Mouse (Mus musculus): ENCODE measurements around the gene Ctns. TPM values are rescaled to one million over a fixed set of nuclear protein-coding genes. Genes with fewer than 3 reads are reported as not detected.

The Ctns gene
- 1 to 10 TPM; 7.5 to 10.0 (median 9.6) TPM for total RNA-seq (2022)

GRCm38 (mm10) chr11:73198603-73199229, at the start of gene Ctns:
TSS of gene Ctns (minus strand) at chr11:73199042.
- peak; percentile 91 for DNase-seq (ENCODE audit: low spot score)

DNA sequence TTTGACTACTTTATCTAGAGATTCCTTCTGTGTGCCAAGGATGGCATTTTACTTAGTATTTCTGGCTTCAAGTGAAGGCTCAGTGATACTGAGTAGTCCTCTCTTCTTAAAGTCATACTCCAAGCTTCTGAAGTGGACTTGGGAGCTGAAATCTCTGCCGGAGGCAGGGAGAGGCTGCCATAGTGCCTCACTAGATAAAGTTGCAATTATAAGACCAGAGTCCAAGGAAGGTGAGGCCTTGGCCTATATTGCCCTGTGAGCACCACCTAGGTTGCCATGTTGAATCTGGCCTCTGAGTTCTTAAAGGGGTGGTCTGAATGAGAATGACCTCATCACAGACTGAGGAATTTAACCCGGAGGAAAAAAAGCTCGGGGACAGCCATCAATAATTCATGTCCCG, 43.9 kb upstream of the Ctns start:
- DNase-seq (ENCODE audit: low spot score) = no peak

DNA sequence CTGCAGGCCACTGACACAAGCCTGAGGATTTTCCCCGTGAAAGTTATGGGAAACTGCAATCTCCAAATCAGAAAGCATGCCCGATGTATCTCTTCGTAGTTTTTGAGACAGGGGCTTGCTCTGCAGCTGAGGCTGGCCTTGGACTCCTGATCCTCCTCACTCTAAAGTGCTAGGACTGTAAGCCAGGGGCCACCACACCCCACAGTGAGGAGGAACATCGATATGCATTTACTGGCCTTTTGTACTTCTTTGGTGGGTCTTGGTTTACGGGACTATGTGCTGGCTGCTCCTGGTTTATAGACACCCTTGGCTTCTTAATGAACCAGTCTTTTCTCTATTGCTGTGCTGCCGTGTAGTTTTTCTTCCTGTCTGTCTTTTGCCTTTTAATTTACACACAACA, 43.4 kb upstream of the Ctns start:
- DNase-seq (ENCODE audit: low spot score) = no peak

GRCm38 (mm10) chr11:73236731-73237130, 37.9 kb upstream of the Ctns start:
- DNase-seq (ENCODE audit: low spot score) = no peak

- peak; percentile 89 for DNase-seq (ENCODE audit: low spot score)
These were observed 37.3 kb upstream of the Ctns start for GRCm38 (mm10) chr11:73235990-73236701.

DNA sequence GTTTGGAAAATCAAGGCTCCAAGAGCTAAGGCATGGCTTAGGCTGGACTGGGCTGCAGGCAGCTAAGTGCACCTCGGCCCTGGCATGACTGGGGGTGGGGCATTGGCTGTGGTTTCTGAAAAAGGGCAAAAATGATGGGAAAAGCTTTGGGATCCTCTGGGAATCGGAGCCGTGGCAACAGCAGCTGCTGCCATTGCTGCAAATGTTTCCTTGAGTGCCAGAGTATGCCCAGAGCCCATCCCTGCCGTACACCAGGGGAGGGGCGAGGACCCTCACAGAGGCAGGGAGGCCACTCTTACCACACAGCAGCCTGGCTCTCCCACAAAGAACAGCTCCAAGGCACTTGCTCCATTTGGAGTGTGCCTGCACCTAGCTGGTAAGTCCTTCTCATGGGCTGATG, 35.1 kb upstream of the Ctns start, which contains the start of gene Trpv1:
Gene Trpv1, plus strand, starts transcription at position 301 of the 400 bp plus-strand sequence.
- DNase-seq (ENCODE audit: low spot score) = no peak

DNA sequence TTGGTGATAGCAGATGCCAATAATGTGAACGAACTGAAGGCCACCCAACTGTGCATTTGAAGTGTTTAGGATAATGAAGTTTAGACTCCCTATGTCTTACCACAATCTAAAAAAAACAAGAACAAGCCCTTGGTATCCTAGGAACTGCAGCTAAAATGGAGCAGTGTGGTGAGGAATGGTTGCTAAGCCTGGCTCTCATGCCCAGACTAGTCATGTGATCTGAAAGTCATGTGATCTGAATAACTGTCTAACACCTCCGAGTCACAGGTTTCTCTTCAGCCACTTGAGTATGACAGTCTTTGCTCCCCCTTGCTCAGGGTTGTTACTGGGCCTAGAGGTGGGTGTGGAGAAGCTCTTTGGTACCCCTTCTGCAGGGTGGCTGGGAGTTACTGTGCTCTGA, 33.7 kb upstream of the Ctns start:
- DNase-seq (ENCODE audit: low spot score) = no peak

DNA sequence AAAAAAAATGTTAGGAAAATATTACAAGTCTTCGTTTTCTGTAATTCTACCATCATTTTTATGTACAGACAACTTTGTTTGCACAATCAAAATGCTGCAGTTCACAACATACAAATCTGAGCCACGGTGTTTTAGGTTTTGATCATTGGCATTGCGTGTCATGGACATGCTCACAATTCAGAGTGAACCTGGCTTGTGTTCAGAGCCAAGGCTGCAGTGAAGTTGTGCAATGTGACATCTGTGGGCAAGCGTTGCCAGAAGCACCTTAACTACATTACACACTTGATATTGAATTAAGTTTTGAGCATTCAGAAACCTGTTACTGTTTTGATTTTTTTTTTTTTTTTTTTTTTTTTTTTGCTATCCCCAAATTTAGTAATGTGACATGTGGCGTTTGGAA, 31.2 kb upstream of the Ctns start:
- DNase-seq (ENCODE audit: low spot score) = no peak

DNA sequence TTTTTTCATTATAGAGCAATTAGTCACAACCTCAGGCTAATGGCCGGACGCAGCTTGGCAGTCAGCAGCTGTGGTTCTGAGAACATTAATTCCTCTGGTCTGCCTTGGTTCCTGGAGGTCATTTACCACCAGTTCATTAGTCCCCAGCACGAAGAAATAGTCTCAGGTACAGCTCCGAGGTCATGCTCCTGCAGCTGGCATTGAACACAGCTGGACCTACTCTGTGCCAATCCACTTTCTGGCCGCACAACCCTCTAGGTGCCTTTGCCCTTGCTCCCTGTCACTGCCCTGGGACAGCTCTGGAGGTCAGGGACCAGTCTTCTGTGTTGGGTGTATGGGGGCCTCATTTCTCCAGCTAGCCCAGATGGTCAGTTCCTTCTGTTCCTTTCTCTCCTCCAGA, 30.0 kb upstream of the Ctns start:
- DNase-seq (ENCODE audit: low spot score) = no peak

GRCm38 (mm10) chr11:73225856-73226255, 27.0 kb upstream of the Ctns start:
- DNase-seq (ENCODE audit: low spot score) = no peak

DNA sequence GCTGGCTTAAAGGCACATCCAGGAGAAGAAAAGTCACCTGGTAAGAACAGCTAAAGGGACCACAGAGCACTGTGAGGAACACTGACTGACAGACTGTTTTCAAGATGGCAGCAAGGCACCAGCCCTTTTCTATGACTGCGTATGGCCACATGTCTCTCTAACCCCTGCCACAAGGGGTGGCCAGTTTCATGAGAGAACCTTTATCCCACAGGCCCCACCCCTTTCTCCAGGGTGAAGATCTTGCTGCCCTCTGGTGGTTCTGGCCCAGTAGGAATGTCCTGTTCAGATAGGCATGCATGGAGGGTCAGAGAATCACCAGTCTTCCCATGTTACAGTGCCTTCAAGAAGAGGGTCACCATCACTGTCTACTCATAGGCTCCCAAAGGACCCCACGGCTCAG, 25.1 kb upstream of the Ctns start:
- peak; percentile 28 for DNase-seq (ENCODE audit: low spot score)

- DNase-seq (ENCODE audit: low spot score) = no peak
These were observed 24.0 kb upstream of the Ctns start for GRCm38 (mm10) chr11:73222846-73223245.

DNA sequence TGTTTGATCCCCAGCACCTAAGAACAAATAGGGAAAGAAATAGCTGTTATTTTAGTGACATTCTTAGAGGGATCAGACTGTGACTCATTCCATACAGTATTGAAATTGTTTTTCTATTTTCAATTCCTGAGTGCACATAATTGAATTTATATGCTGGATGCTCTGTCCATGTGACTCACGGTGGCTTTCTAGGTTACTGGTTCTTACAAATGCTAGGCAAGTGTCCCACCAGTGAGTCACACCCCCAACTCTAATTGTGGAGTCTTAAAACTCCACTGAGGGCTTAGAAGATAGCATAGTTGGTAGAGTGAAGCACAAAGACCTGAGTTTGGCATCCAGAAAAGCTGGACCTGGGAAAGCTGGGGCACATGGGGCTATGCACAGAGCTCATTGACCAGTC, 21.8 kb upstream of the Ctns start:
- DNase-seq (ENCODE audit: low spot score) = no peak

DNA sequence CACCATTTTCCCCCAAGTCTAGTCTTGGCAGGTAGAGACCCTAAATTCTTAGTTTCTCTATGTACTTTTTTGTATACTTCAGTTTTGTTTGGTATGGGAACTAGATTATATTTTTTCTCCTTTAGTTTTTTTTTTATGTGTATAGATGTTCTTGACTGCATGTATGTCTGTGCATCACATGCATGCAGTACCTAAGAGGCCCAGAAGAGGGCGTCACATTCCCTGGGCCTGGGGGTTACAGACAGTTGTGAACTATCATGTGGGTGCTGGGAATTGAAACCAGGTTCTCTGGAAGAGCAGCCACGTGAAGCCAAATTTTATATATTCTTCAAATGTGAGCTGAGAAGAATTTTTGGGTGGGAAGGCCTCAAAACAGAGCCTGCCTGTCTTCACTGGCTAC, 20.8 kb upstream of the Ctns start:
- DNase-seq (ENCODE audit: low spot score) = no peak

GRCm38 (mm10) chr11:73213956-73214355, 15.1 kb upstream of the Ctns start:
- no peak for DNase-seq (ENCODE audit: low spot score)

- DNase-seq (ENCODE audit: low spot score) = no peak
These were observed 8.8 kb upstream of the Ctns start for GRCm38 (mm10) chr11:73207621-73208020.

DNA sequence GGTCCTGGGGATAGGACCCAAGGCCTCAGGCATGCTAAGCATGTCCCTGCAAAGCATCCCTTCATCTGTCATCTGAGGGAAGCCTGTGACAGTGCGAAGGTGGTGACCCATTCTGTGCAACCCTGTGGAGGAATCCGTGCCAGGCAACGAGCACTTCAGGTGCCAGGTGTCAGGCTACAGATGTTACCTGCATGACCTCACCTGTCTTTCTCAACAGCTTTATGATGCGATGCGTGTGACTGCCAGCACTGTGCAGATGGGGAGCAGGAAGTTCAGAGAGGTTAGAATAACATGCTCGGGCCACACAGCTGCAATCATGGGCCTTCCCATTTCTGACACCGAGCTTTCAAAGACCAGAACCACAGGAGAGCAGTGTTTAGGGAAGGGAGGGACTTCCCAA, 6.4 kb upstream of the Ctns start:
- DNase-seq (ENCODE audit: low spot score) = no peak

DNA sequence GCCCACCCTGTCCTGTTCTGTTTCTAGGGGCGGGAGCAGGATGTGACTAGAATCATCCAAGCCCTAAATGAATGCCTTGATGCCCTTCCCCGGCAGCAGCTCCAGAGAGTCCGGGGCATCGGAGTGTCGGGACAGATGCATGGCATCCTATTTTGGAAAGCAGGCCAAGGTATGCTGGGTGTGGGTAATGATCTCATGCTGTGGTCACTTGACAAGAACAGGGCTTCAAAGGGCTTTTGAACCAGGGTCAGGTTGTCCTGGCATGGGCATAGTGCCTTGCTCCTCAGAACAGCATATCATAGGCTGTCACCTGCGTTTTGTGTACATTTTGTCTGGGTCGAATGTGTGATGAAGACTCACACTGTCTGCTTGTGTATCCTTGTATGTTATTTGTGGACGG, 5.1 kb upstream of the Ctns start:
- DNase-seq (ENCODE audit: low spot score) = peak; percentile 35

DNA sequence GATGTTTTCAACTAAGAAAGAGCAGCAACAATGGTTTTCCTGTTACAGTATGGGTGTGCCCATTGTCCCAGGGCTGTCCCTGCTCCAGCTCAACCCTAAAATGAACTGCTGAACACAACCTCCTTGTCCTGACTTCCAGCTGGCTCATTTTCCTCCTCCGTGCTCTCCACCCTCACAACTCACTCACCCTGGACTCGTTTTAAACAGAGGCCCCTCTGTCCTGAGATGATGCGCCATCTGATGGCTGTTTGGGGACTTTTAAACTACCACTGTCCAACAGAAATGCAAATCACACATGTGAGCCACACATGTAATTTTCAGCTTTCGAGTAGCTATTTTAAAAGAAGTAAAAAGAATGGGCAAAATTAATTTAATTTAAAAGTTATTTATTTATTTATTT, 2.8 kb upstream of the Ctns start:
- no peak for DNase-seq (ENCODE audit: low spot score)

DNA sequence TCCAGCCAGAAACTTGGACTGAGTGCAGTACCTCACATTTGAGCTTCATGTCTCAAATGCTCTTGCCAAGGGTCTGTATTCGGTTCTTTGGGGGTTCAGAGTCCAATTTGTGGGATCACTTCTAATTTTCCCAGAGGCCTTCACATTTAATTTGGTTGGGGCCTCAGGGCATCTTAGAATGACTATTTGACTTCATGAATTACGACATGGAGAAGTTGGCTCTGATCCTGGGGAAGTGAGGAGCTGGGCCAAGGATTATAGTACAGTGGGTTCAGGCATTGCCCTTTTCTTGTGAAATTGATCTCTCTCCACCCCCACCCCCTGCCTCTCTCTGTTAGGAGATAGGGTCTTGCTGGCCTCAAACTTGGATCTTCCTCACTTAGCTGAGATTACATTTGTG, 2.2 kb upstream of the Ctns start:
- DNase-seq (ENCODE audit: low spot score) = no peak

DNA sequence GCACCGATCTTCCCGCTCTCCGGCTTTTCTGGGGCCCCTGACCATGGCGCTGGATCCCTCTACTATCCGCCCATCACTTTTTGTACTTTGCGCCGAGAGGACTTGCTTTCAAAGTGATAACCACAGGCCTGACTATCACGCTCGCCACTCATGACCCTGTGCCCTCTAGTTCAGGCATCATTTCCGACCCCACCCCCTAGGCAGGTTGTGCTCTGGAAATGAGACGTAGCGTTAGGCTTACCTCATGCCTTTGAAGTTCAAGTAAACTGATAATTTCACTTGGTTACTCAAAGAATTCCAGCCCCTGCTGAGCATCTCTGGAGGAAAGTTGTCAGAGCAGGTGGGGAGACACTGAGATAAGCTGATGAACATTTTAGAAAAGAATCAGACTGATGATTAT, 1.0 kb upstream of the Ctns start:
- no peak for DNase-seq (ENCODE audit: low spot score)

DNA sequence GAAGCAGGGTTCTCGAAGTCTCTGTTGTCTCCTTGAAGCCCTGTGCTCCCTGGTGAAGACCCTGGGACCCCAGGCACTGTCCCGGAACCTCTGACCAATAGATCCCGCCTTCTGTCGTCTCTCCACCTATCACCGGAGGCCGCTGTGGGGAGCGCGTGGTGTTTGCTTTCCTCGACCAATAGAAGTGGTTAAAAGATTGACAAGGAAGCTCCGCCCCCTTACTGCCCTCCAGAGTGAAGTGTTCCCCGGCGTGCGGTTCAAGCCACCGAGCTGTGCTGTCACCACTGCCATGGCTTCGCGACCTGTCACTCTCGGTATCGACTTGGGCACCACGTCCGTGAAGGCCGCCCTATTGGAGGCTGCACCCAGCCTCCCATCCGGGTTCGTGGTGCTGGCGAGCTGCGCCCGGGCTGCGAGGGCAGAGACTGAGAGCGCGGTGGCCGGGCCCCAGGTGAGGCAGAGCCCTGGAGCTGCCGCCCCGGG, 429 bp upstream of the Ctns start, which contains the start of gene Shpk:
Gene Shpk, plus strand, starts transcription at position 231 of the 483 bp plus-strand sequence.
- DNase-seq (ENCODE audit: low spot score) = peak; percentile 96

DNA sequence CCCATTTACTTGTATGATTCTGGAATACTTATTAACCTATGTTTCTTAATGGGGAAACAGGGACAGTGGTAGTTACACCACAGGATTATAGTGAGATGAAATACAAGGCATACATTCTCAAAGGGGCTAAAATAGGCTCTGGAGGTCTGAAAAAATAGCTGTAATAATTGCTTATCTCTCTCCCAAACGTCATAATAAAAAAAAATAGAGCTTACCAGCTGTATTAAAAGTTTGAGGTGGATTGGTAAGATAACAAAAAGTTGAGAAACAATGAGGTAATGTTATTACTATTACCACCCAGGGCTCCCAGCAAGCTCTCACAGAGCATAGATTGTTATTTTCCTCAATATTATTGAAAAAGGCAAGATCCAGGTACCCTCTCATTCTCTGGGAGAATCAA, 652 bp downstream of the Ctns start:
- DNase-seq (ENCODE audit: low spot score) = no peak

Data from heart, adult 8-10 months (tissue).